Comparison of ENCODE assay signal across 18 mouse cellular contexts in the genomic region with DNA sequence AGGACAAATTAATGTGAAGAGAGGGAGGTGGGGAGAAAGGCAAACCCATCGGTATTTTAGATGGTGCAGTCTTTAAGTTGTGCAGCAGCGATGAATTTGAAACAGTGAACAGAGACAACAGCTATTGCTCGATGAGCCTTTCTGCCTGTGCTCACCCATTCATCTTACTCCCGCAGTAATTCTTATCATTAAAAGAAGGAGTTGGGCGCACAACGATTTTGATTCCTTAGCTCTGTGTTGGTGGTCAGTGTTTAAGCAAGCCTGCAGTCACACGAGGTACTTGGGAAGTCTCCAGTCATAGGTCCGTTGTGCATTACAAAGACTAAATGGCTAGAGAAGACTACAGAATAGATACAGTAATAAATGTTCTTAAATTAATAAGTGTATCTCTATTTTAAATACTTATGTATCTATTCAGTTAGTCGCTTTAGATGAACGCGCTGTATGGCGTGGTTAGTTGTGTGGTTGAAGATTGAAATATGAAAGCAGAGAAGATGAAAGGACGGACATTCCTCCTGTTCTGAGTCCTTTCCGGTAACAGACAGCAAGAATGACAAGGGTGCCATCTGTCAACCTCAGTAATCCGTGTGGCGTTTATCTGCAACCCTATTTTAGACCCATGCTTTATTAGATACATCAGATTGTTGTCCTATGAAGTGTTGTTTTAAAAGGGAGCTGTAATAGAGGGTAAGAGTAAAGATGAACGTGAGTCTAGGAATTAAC. TPM values are rescaled to one million over a fixed set of nuclear protein-coding genes. Genes with fewer than 3 reads are reported as not detected.
A peak's percentile ranks its signal among the peaks of the same experiment; 100 is the strongest.
DNase-seq lines count a peak whose midpoint lies in the region; ATAC-seq and TF ChIP-seq lines count a peak whose summit lies in the region.
"Had no signal": no experiment of that assay in that cellular context is flagged by ENCODE, and none has a peak within 500 bp of the region (broad histone marks: within the 10 kb centered on the region; RNA-seq: fewer than 3 reads in every experiment).

No protein-coding gene starts in this region.

- peak overlapping the region; percentile 87; the same call in 1 of the 2 replicates for H3K4me2 ChIP-seq in forebrain, embryonic 12.5 days
- no peak overlapping the region for H3K4me2 ChIP-seq in forebrain, embryonic 14.5 days (ENCODE audit: low read length)
- H3K4me2 ChIP-seq in lung, embryonic 14.5 days, result peak overlapping the region; percentile 79; the same call in 1 of the 2 replicates
- H3K4me2 ChIP-seq in hindbrain, embryonic 16.5 days (ENCODE audit: low read length), result peak overlapping the region; percentile 62
- H3K4me2 ChIP-seq in neural tube, embryonic 15.5 days, result peak overlapping the region; percentile 86
- H3K4me2 ChIP-seq: liver, embryonic 15.5 days had no signal

- no peak for DNase-seq in forebrain, embryonic 14.5 days (ENCODE audit: low spot score)
- no peak for DNase-seq in lung, embryonic 14.5 days
- no peak for DNase-seq in lung, adult 2 months
- no peak for DNase-seq in urinary bladder, adult 18-20 months (ENCODE audit: low spot score in 2 of 2)
- no peak for DNase-seq in gastrocnemius, adult 18-20 months (ENCODE audit: low spot score)
- DNase-seq: adrenal gland, postnatal 25 days; B cell, adult 2 months; kidney, adult 18-20 months; right cerebral cortex, adult 18-20 months; thymus, adult 2 months had no signal

- 0 out of 2 replicates have a peak, but pooled peaks cover 3% of the 10 kb centered on the region for H3K36me3 ChIP-seq in forebrain, embryonic 12.5 days (replicated peaks)
- no peaks in the 10 kb centered on the region; the same call in 1 of the 2 replicates for H3K36me3 ChIP-seq in forebrain, embryonic 14.5 days (ENCODE audit: control insufficient read depth, insufficient read depth, low read length)
- 0 out of 2 replicates have a peak, but pooled peaks cover 5% of the 10 kb centered on the region for H3K36me3 ChIP-seq in lung, embryonic 14.5 days (ENCODE audit: insufficient read depth)
- no peaks in the 10 kb centered on the region for H3K36me3 ChIP-seq in hindbrain, embryonic 16.5 days (ENCODE audit: control insufficient read depth, insufficient read depth, low read length)
- H3K36me3 ChIP-seq in neural tube, embryonic 15.5 days, result no peaks in the 10 kb centered on the region
- H3K36me3 ChIP-seq: liver, embryonic 15.5 days had no signal

- H3K9ac ChIP-seq in forebrain, embryonic 12.5 days, result no peak overlapping the region
- no peak overlapping the region for H3K9ac ChIP-seq in forebrain, embryonic 14.5 days (ENCODE audit: low read length)
- no peak overlapping the region for H3K9ac ChIP-seq in lung, embryonic 14.5 days
- no peak overlapping the region for H3K9ac ChIP-seq in hindbrain, embryonic 16.5 days (ENCODE audit: low read depth, low read length)
- H3K9ac ChIP-seq in neural tube, embryonic 15.5 days (replicated peaks), result no peak overlapping the region
- H3K9ac ChIP-seq: liver, embryonic 15.5 days had no signal

- no peaks in the 10 kb centered on the region for H3K27me3 ChIP-seq in forebrain, embryonic 12.5 days
- H3K27me3 ChIP-seq in forebrain, embryonic 14.5 days (replicated peaks; ENCODE audit: control insufficient read depth, insufficient read depth, low read length), result no peaks in the 10 kb centered on the region
- no peaks in the 10 kb centered on the region for H3K27me3 ChIP-seq in lung, embryonic 14.5 days (ENCODE audit: insufficient read depth, low read length)
- H3K27me3 ChIP-seq in hindbrain, embryonic 16.5 days (replicated peaks; ENCODE audit: control insufficient read depth, insufficient read depth, low read length), result no peaks in the 10 kb centered on the region
- H3K27me3 ChIP-seq in neural tube, embryonic 15.5 days (replicated peaks), result no peaks in the 10 kb centered on the region
- H3K27me3 ChIP-seq: embryonic facial prominence, embryonic 13.5 days; liver, embryonic 15.5 days had no signal

- no peak overlapping the region for H3K27ac ChIP-seq in forebrain, embryonic 12.5 days
- H3K27ac ChIP-seq in forebrain, embryonic 14.5 days (ENCODE audit: low read depth, low read length), result no peak overlapping the region
- no peak overlapping the region for H3K27ac ChIP-seq in lung, embryonic 14.5 days (ENCODE audit: low read depth)
- no peak overlapping the region for H3K27ac ChIP-seq in hindbrain, embryonic 16.5 days (ENCODE audit: low read depth, low read length)
- no peak overlapping the region for H3K27ac ChIP-seq in neural tube, embryonic 15.5 days (replicated peaks)
- H3K27ac ChIP-seq: embryonic facial prominence, embryonic 13.5 days; liver, embryonic 15.5 days; macrophage had no signal

- no peak for ATAC-seq in forebrain, embryonic 12.5 days (ENCODE audit: low FRiP score)
- ATAC-seq in forebrain, embryonic 14.5 days, result no peak
- ATAC-seq in lung, embryonic 14.5 days (ENCODE audit: insufficient read depth), result no peak
- no peak for ATAC-seq in hindbrain, embryonic 16.5 days
- no peak for ATAC-seq in neural tube, embryonic 15.5 days (ENCODE audit: low FRiP score)
- ATAC-seq: forebrain, embryonic 16.5 days had no signal

- H3K4me3 ChIP-seq in forebrain, embryonic 12.5 days (replicated peaks), result no peak overlapping the region
- H3K4me3 ChIP-seq in forebrain, embryonic 14.5 days (ENCODE audit: low read depth, low read length), result no peak overlapping the region
- H3K4me3 ChIP-seq in lung, embryonic 14.5 days (ENCODE audit: low read depth, low read length), result no peak overlapping the region
- H3K4me3 ChIP-seq in lung, adult 2 months (replicated peaks; ENCODE audit: extremely low read depth, low read depth, low read length), result no peak overlapping the region
- peak overlapping the region; percentile 9; the same call in 1 of the 2 replicates for H3K4me3 ChIP-seq in hindbrain, embryonic 16.5 days (ENCODE audit: low read length)
- peak overlapping the region; percentile 91 for H3K4me3 ChIP-seq in neural tube, embryonic 15.5 days (replicated peaks)
- H3K4me3 ChIP-seq: liver, embryonic 15.5 days had no signal

- WGBS in forebrain, embryonic 12.5 days, result 86% methylated on average over 17 of the region's 17 CpGs
- 87% methylated on average over 17 of the region's 17 CpGs for WGBS in forebrain, embryonic 14.5 days
- 75% methylated on average over 17 of the region's 17 CpGs for WGBS in lung, embryonic 14.5 days
- 85% methylated on average over 17 of the region's 17 CpGs for WGBS in lung, adult 2 months
- 80% methylated on average over 17 of the region's 17 CpGs for WGBS in hindbrain, embryonic 16.5 days
- 69% methylated on average over 17 of the region's 17 CpGs for WGBS in neural tube, embryonic 15.5 days

- H3K9me3 ChIP-seq in forebrain, embryonic 12.5 days, result no peaks in the 10 kb centered on the region
- H3K9me3 ChIP-seq in forebrain, embryonic 14.5 days (replicated peaks; ENCODE audit: control insufficient read depth, low read length), result no peaks in the 10 kb centered on the region
- no peaks in the 10 kb centered on the region for H3K9me3 ChIP-seq in lung, embryonic 14.5 days (ENCODE audit: low read depth, low read length)
- no peaks in the 10 kb centered on the region for H3K9me3 ChIP-seq in hindbrain, embryonic 16.5 days (ENCODE audit: control insufficient read depth, low read length)
- H3K9me3 ChIP-seq in neural tube, embryonic 15.5 days (replicated peaks), result no peaks in the 10 kb centered on the region
- H3K9me3 ChIP-seq: embryonic facial prominence, embryonic 13.5 days; G1E; liver, embryonic 15.5 days had no signal

- no peak for TF ChIP-seq CTCF in lung, embryonic 14.5 days (IDR thresholded peaks at IDR 0.05; ENCODE audit: low read depth)
- TF ChIP-seq CTCF in lung, adult 2 months (IDR thresholded peaks at IDR 0.05; ENCODE audit: insufficient read depth, low read length), result no peak

- peaks cover 30% of the 10 kb centered on the region for H3K4me1 ChIP-seq in forebrain, embryonic 12.5 days
- peaks cover 10% of the 10 kb centered on the region; the same call in 1 of the 2 replicates for H3K4me1 ChIP-seq in forebrain, embryonic 14.5 days (ENCODE audit: control insufficient read depth, insufficient read depth, low read length)
- H3K4me1 ChIP-seq in lung, embryonic 14.5 days (ENCODE audit: insufficient read depth), result 0 out of 2 replicates have a peak, but pooled peaks cover 4% of the 10 kb centered on the region
- H3K4me1 ChIP-seq in lung, adult 2 months (ENCODE audit: control insufficient read depth, insufficient read depth, low read length), result no peaks in the 10 kb centered on the region; the same call in 1 of the 2 replicates
- peaks cover 19% of the 10 kb centered on the region for H3K4me1 ChIP-seq in hindbrain, embryonic 16.5 days (ENCODE audit: control insufficient read depth, insufficient read depth, low read depth, low read length)
- H3K4me1 ChIP-seq in neural tube, embryonic 15.5 days, result peaks cover 35% of the 10 kb centered on the region

- TF ChIP-seq POLR2A in lung, adult 2 months (IDR thresholded peaks at IDR 0.05; ENCODE audit: borderline replicate concordance, extremely low read depth, low read depth, low read length), result no peak

RNA-seq across cellular contexts. Expression of a gene that starts 2.5 kb away (rescaled TPM):
- polyA plus RNA-seq in forebrain, embryonic 12.5 days (2016; fragmentation: Nextera tagmentation; extraction: Ambion mirVana), result 22.0 and 22.4 TPM in 2 replicates
- polyA plus RNA-seq in forebrain, embryonic 14.5 days (2014; fragmentation: Nextera tagmentation; extraction: Ambion mirVana), result 29.9 and 31.4 TPM in 2 replicates
- 22.0 and 22.8 TPM in 2 replicates for polyA plus RNA-seq in lung, embryonic 14.5 days (2014; fragmentation: Nextera tagmentation; extraction: Ambion mirVana)
- polyA plus RNA-seq in lung, adult 2 months (2012; rRNA removed), result 9.8 and 10.9 TPM in 2 replicates
- polyA plus RNA-seq in hindbrain, embryonic 16.5 days (2015; fragmentation: Nextera tagmentation; extraction: Ambion mirVana), result 38.7 and 43.2 TPM in 2 replicates
- polyA plus RNA-seq in neural tube, embryonic 15.5 days (2015; fragmentation: Nextera tagmentation; extraction: Ambion mirVana), result 39.8 and 41.6 TPM in 2 replicates
- total RNA-seq in gastrocnemius, adult 18-20 months (2021), result 10 to 100 TPM; 10.5 to 10.7 TPM

RNA-seq across cellular contexts. Expression of a gene that starts 2.6 kb away (rescaled TPM):
- polyA plus RNA-seq in forebrain, embryonic 12.5 days (2016; fragmentation: Nextera tagmentation; extraction: Ambion mirVana), result 20.3 and 24.2 TPM in 2 replicates
- 22.2 and 23.1 TPM in 2 replicates for polyA plus RNA-seq in forebrain, embryonic 14.5 days (2014; fragmentation: Nextera tagmentation; extraction: Ambion mirVana)
- polyA plus RNA-seq in lung, embryonic 14.5 days (2014; fragmentation: Nextera tagmentation; extraction: Ambion mirVana), result 31.3 and 34.3 TPM in 2 replicates
- 11.5 and 16.2 TPM in 2 replicates for polyA plus RNA-seq in lung, adult 2 months (2012; rRNA removed)
- 15.2 and 16.0 TPM in 2 replicates for polyA plus RNA-seq in hindbrain, embryonic 16.5 days (2015; fragmentation: Nextera tagmentation; extraction: Ambion mirVana)
- polyA plus RNA-seq in neural tube, embryonic 15.5 days (2015; fragmentation: Nextera tagmentation; extraction: Ambion mirVana), result 14.6 and 18.7 TPM in 2 replicates
- total RNA-seq in gastrocnemius, adult 18-20 months (2021), result 1 to 10 TPM; 3.6 to 6.3 TPM

Comparison
In these comparisons a context has a peak if more than half of its experiments do, and no peak if none do; other contexts are left out.
1. H3K4me3 ChIP-seq: peak in hindbrain, embryonic 16.5 days (single experiment) and neural tube, embryonic 15.5 days (single experiment); none in forebrain, embryonic 12.5 days (single experiment), forebrain, embryonic 14.5 days (single experiment), lung, embryonic 14.5 days (single experiment) and lung, adult 2 months (single experiment).